Mouse (Mus musculus) embryo, embryonic 11 days (tissue): ENCODE data around the gene Polr1d.

Experiments used
- DNase-seq: peaks from one replicate; pipeline ENCODE4 v3.0.0-alpha.2; 2015

The Polr1d gene

GRCm38 (mm10) chr5:147076799-147077165 is at the start of gene Polr1d:
Polr1d (plus strand) TSS chr5:147077050.
- DNase-seq = no peak

DNA sequence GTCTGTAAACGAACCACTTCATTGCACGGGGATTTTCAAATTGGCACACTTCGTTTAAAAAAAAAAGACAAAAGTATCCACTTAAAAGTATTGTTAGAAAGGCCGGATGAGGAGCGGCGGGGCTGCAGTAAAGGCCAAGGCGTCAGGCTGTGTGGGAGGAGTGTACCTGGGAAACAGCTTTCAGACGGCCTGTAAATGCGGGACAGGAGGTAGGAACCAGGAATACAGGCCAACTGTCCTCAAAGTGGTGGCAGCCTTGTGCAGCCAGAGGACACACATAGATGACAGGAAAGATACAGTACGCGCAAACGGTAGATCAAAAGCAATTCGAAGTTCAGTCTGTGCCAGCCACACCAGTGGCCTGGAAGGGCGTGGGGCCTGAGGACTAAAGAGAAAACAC is 45.6 kb upstream of the Polr1d start:
- DNase-seq = no peak

DNA sequence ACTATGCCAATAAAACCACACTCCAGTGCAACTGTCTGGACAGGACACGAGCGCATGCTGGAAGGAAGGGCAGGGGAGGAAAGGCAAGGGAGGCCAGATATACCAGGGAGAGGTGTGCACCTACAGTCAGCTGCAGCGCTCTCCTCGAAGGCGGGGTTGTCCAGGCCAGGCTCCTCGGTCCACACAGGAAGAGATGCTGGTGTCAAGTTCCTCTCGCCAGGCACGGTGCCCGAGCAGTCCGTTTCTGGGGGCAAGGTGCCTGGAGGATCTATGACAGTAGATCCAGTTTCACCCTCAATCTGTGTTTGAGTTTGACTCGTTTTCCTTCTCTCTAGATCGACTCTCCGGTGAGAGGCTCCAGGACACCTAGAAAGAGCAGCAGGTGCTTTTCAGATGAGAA is 43.7 kb upstream of the Polr1d start:
- no peak for DNase-seq

DNA sequence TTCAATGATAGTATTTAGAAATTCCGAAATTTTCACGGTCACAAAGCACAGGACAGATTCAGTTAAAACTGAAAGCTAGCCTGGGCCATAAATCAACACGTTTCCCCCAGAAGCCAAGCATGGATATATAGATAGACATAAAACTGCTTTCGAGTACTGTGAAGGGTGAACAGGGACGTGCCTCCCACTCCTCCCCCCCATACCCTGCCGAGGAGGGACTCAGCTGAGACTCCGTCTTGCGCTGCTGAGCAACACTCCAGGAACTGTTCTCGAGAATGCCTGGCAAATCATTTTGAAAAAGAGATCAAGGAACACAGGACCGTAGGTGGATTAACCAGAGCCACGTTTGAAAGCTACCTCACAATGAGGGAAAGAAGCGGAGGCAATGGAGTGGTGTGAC is 42.6 kb upstream of the Polr1d start:
- no peak for DNase-seq

- no peak for DNase-seq
These were observed 41.5 kb upstream of the Polr1d start for GRCm38 (mm10) chr5:147035301-147035700.

DNA sequence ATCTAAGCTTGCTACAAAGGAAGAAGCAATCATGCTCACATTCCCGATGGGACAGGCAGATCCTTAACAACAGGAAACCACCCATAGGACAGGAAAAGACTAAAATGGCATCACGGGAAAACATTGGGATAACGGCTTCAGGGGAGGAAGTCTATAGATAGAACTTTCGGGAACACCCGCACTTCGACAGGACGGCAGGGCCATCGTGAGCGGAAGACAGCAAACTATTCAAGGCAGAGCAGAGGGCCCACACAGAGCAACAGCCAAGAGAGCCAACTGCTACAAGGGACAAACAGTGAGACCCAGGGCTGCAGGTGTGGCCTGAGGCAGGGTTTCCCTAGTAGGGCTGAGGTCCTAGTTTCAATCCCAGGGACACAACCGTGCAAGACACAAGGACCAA is 40.8 kb upstream of the Polr1d start:
- DNase-seq = no peak

- DNase-seq = no peak
These were observed 40.2 kb upstream of the Polr1d start for GRCm38 (mm10) chr5:147036661-147037060.

GRCm38 (mm10) chr5:147037601-147038000 is 39.2 kb upstream of the Polr1d start:
- DNase-seq = no peak

- DNase-seq = no peak
These were observed 37.5 kb upstream of the Polr1d start for GRCm38 (mm10) chr5:147039394-147039793.

- peak; percentile 46 for DNase-seq
These were observed 34.6 kb upstream of the Polr1d start for GRCm38 (mm10) chr5:147041965-147042937.

DNA sequence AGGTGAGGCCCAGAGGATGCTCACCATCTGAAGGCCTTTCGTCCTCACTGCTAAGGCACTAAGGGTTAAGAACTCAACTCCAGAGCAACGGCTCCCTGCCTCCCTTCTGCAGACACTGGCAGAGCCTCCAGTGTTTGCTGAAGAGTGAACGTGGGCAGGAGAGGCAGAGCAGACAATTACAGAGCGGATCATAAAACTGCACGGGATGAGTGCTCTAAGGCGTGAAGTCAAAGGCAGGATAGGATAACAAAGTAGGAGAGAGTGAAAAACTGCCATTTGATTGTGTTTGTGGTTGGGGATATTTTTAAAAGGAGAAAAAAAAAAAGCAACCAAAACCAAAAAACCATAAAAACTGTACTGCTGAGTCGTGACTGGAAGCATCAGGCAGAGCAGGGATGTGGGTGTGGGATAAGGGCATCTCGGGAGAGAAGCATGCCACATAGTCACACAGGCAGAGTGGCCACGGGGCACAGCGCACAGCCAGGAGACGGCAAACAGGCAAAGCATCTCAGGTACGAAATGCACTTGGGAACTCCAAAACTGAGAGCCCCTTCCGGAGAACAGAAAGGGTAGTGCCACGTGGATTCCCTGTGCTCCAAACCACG is 33.5 kb upstream of the Polr1d start:
- no peak for DNase-seq

DNA sequence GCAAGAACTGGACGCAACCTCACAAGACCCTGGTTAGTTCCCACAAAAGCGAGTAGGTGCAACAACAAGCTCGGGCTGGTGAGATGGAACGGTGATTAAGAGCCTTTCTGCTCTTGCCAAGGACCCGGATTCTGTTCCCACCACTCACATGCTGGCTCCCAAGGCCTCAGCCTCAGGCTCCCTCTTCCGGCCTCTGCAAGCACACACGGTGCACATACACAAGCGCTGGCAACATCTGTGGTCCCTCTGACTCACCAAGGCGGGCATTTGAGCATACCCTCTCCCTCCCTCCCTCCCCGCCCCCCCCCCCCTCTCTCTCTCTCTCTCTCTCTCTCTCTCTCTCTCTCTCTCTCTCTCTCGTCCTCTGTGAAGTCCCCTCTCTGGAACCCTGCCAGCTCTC is 31.5 kb upstream of the Polr1d start:
- no peak for DNase-seq

DNA sequence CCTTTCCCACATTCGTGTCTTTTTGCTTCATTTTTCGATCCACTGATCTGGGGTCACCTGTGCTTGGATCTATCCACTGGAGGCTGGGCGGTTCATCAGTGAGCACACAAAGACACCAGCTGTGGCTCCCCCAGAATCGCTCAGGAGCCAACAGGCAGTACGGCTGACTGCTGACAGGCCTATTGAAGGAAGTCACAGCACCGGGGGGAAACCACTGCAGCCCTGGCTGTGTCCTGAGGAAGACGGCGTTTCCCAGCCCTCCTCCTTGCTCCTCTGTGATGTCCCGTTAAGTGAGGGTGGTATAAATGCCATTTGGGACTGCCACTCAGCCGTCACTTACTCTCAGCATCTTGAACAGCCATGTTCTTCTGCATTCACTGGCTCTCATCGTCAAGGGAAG is 30.9 kb upstream of the Polr1d start:
- DNase-seq = no peak

GRCm38 (mm10) chr5:147049544-147050209 is 27.2 kb upstream of the Polr1d start:
- DNase-seq = no peak

- no peak for DNase-seq
These were observed 25.9 kb upstream of the Polr1d start for GRCm38 (mm10) chr5:147050816-147051499.

- DNase-seq = no peak
These were observed 25.1 kb upstream of the Polr1d start for GRCm38 (mm10) chr5:147051500-147052308.

DNA sequence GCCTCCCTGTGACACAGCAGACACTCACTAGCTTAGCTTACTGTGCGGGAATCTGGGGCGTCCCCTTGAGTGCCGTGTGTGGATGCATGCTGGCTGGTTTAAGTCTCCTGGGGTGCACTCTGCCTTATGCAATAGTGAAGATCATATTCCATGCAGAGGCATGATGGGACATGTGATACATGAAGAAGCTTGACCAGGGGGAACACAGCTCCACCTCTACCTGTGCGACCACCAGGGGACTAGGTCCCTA is 24.6 kb upstream of the Polr1d start:
- DNase-seq = no peak

- no peak for DNase-seq
These were observed 23.8 kb upstream of the Polr1d start for GRCm38 (mm10) chr5:147053071-147053470.

DNA sequence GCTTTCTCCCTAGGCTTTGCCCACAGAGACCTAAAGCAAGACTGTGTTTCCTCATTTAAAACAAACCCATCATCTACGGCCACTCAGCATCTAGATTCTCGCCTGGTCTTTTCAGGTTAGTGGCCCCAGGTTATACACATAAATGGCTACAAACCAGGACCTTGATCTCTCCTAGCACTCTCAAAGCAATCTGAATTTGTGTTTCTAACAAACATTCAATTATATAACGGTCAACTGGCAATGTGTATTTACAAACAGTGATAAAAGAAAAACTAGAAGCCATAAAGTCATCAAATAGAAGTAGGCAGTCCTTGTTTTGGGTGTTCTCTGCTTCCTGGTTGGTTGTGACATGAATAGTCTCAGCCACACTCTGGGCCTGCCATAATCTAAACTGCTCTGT is 23.4 kb upstream of the Polr1d start:
- DNase-seq = no peak

- DNase-seq = no peak
These were observed 22.5 kb upstream of the Polr1d start for GRCm38 (mm10) chr5:147054328-147054727.

GRCm38 (mm10) chr5:147054747-147055270 is 22.0 kb upstream of the Polr1d start:
- DNase-seq = no peak

GRCm38 (mm10) chr5:147055572-147056245 is 21.1 kb upstream of the Polr1d start:
- no peak for DNase-seq
